Comparison of ENCODE assay signal across 14 mouse cellular contexts in genomic region chr4:100811057-100811695, GRCm38 (mm10). TPM values are rescaled to one million over a fixed set of nuclear protein-coding genes. Genes with fewer than 3 reads are reported as not detected.
DNase-seq lines count a peak whose midpoint lies in the region; ATAC-seq lines count a peak whose summit lies in the region.
"Had no signal": no experiment of that assay in that cellular context is flagged by ENCODE, and none has a peak within 500 bp of the region (broad histone marks: within the 10 kb centered on the region; RNA-seq: fewer than 3 reads in every experiment).

No protein-coding gene starts in this region.

- H3K4me1 ChIP-seq in heart, embryonic 14.5 days (ENCODE audit: control insufficient read depth in 2 of 2, insufficient read depth in 2 of 2, low read length in 2 of 2), result peaks cover 0 to 21% of the 10 kb centered on the region in 2 experiments; a peak in 3 of 4 replicates
- H3K4me1 ChIP-seq in lung, embryonic 15.5 days, result peaks cover 24% of the 10 kb centered on the region
- H3K4me1 ChIP-seq in forebrain, embryonic 12.5 days, result peaks cover 35% of the 10 kb centered on the region
- H3K4me1 ChIP-seq: liver, embryonic 15.5 days had no signal

- DNase-seq in heart, postnatal 4 days, result no peak
- DNase-seq in lung, postnatal 4 days, result no peak
- DNase-seq in retina, embryonic 14.5 days (ENCODE audit: low spot score), result peak; percentile 31
- no peak for DNase-seq in thymus, postnatal 14 days
- DNase-seq: cerebellum, postnatal 25 days; gastrocnemius, postnatal 25 days had no signal

- H3K36me3 ChIP-seq in heart, embryonic 14.5 days (ENCODE audit: control insufficient read depth, insufficient read depth, low read length), result no peaks in the 10 kb centered on the region
- no peaks in the 10 kb centered on the region for H3K36me3 ChIP-seq in lung, embryonic 15.5 days
- no peaks in the 10 kb centered on the region for H3K36me3 ChIP-seq in forebrain, embryonic 12.5 days (replicated peaks)
- H3K36me3 ChIP-seq: liver, embryonic 15.5 days had no signal

- peak overlapping the region; percentile 16; the same call in 1 of the 2 replicates for H3K4me2 ChIP-seq in heart, embryonic 14.5 days (ENCODE audit: low read length)
- peak overlapping the region; percentile 29; the same call in 1 of the 2 replicates for H3K4me2 ChIP-seq in lung, embryonic 15.5 days
- peak overlapping the region; percentile 42 for H3K4me2 ChIP-seq in forebrain, embryonic 12.5 days
- H3K4me2 ChIP-seq: liver, embryonic 15.5 days had no signal

- H3K27ac ChIP-seq in heart, embryonic 14.5 days (replicated peaks in 1 of 2; ENCODE audit: control insufficient read depth in 1 of 2, insufficient read depth in 1 of 2, low read depth in 2 of 2, low read length in 2 of 2), result no peak overlapping the region
- H3K27ac ChIP-seq in lung, embryonic 15.5 days, result no peak overlapping the region
- H3K27ac ChIP-seq in forebrain, embryonic 12.5 days, result peak overlapping the region; percentile 33; the same call in 1 of the 2 replicates
- H3K27ac ChIP-seq: liver, embryonic 15.5 days had no signal

- no peaks in the 10 kb centered on the region for H3K9me3 ChIP-seq in heart, embryonic 14.5 days (ENCODE audit: control insufficient read depth, low read length)
- no peaks in the 10 kb centered on the region for H3K9me3 ChIP-seq in lung, embryonic 15.5 days
- no peaks in the 10 kb centered on the region for H3K9me3 ChIP-seq in forebrain, embryonic 12.5 days
- H3K9me3 ChIP-seq: liver, embryonic 15.5 days had no signal

- WGBS in heart, embryonic 14.5 days, result 48% methylated on average over 5 of the region's 5 CpGs
- WGBS in lung, embryonic 15.5 days, result 17% methylated on average over 5 of the region's 5 CpGs
- WGBS in forebrain, embryonic 12.5 days, result 4% methylated on average over 5 of the region's 5 CpGs

- H3K9ac ChIP-seq in heart, embryonic 14.5 days (ENCODE audit: low read length), result no peak overlapping the region
- H3K9ac ChIP-seq in lung, embryonic 15.5 days, result no peak overlapping the region
- no peak overlapping the region for H3K9ac ChIP-seq in forebrain, embryonic 12.5 days
- H3K9ac ChIP-seq: liver, embryonic 15.5 days had no signal

- no peak overlapping the region for H3K4me3 ChIP-seq in heart, embryonic 14.5 days (ENCODE audit: control insufficient read depth in 1 of 2, insufficient read depth in 1 of 2, low read depth in 1 of 2, low read length in 2 of 2)
- H3K4me3 ChIP-seq in lung, embryonic 15.5 days, result no peak overlapping the region
- H3K4me3 ChIP-seq in forebrain, embryonic 12.5 days (replicated peaks), result no peak overlapping the region
- H3K4me3 ChIP-seq: liver, embryonic 15.5 days; myocyte had no signal

- ATAC-seq in heart, embryonic 14.5 days (ENCODE audit: insufficient number of reproducible peaks, insufficient read depth, low FRiP score, low read depth), result no peak
- no peak; the same call in 1 of the 2 replicates for ATAC-seq in lung, embryonic 15.5 days (ENCODE audit: borderline replicate concordance, extremely low read depth, low FRiP score, low TSS enrichment)
- peak; percentile 74 for ATAC-seq in forebrain, embryonic 12.5 days (ENCODE audit: low FRiP score)
- ATAC-seq in granulocyte monocyte progenitor cell, adult 5-6 weeks (replicated peaks; ENCODE audit: poor library complexity, severe bottlenecking), result no peak
- ATAC-seq: inflammation-experienced regulatory T-cells, adult 6 months; Patski had no signal

- H3K27me3 ChIP-seq in heart, embryonic 14.5 days (ENCODE audit: control insufficient read depth, insufficient read depth, low read length), result no peaks in the 10 kb centered on the region
- H3K27me3 ChIP-seq in lung, embryonic 15.5 days, result no peaks in the 10 kb centered on the region
- H3K27me3 ChIP-seq in forebrain, embryonic 12.5 days, result peaks cover 52% of the 10 kb centered on the region
- H3K27me3 ChIP-seq: liver, embryonic 15.5 days; Patski had no signal

RNA-seq across cellular contexts. Expression of gene Cachd1, which starts 34.7 kb away (rescaled TPM):
- polyA plus RNA-seq in heart, embryonic 14.5 days (2014; fragmentation: Nextera tagmentation; extraction: Ambion mirVana), result 9.2 and 12.3 TPM in 2 replicates
- total RNA-seq in heart, postnatal 4 days (2021), result 10 to 100 TPM in 1 of 2 experiments, 1 to 10 TPM in 1; 9.7 to 12.9 TPM
- polyA plus RNA-seq in lung, embryonic 15.5 days (2015; fragmentation: Nextera tagmentation; extraction: Ambion mirVana), result 16.1 and 19.1 TPM in 2 replicates
- 28.8 and 39.6 TPM in 2 replicates for polyA plus RNA-seq in forebrain, embryonic 12.5 days (2016; fragmentation: Nextera tagmentation; extraction: Ambion mirVana)
- not detected in 2 replicates for total RNA-seq in granulocyte monocyte progenitor cell, adult 5-6 weeks (2014; fragmentation: Nextera tagmentation)
- total RNA-seq in granulocyte monocyte progenitor cell, adult 5-6 weeks (2017), result 1.8 TPM in 1 of 2 replicates, not detected in the other
- polyA plus RNA-seq: inflammation-experienced regulatory T-cells, adult 6 months had no signal
